In the genomic region with DNA sequence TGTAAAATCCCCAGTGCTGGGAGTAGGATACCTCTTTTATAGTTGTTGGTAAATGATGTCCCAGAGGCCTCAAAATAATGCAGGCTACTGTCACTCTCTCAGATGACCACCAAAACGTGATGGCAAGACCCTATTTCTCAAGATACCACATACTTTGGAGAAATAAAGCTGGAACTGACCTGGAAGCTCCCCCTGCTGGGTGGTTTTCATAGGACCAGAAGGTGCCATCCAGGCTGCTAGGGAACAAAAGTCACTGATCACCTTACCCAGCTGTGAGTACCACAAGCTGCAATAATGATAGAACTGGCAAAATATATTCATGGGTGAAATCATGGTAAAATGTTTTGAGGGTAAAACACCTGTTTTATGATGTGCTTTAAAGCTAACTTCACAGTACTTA, we compare ENCODE assay signal across 14 mouse cellular contexts. TPM values are rescaled to one million over a fixed set of nuclear protein-coding genes. Genes with fewer than 3 reads are reported as not detected.
DNase-seq lines count a peak whose midpoint lies in the region; ATAC-seq and TF ChIP-seq lines count a peak whose summit lies in the region.
"Had no signal": no experiment of that assay in that cellular context is flagged by ENCODE, and none has a peak within 500 bp of the region (broad histone marks: within the 10 kb centered on the region; RNA-seq: fewer than 3 reads in every experiment).

No protein-coding gene starts in this region.

- TF ChIP-seq POLR2A in heart, adult 2 months (IDR thresholded peaks at IDR 0.05; ENCODE audit: insufficient read depth, low read depth, low read length): no peak

- in situ Hi-C loops in Patski (cut with MboI; ENCODE audit: low pct_unique_long_range_greater_than_20kb): no loop called here

- peak; percentile 62 for TF ChIP-seq CTCF in heart, adult 2 months (IDR thresholded peaks at IDR 0.05)
- TF ChIP-seq CTCF in midbrain, postnatal 0 days (IDR thresholded peaks at IDR 0.05): peak; percentile 32; the same call in 1 of the 2 replicates
- peak; percentile 46 for TF ChIP-seq CTCF in Patski (IDR thresholded peaks at IDR 0.05)

- H3K79me2 ChIP-seq in heart, adult 2 months (replicated peaks; ENCODE audit: control insufficient read depth, insufficient read depth, low read length): no peaks in the 10 kb centered on the region

- POLR2A ChIA-PET in Patski (lab: Charles Lee): no interaction called here

- no peak overlapping the region for H3K4me3 ChIP-seq in heart, adult 2 months
- no peak overlapping the region for H3K4me3 ChIP-seq in heart, embryonic 10.5 days
- no peak overlapping the region for H3K4me3 ChIP-seq in midbrain, postnatal 0 days (ENCODE audit: low read depth, low read length)
- no peak overlapping the region for H3K4me3 ChIP-seq in midbrain, embryonic 14.5 days (replicated peaks; ENCODE audit: low read depth, low read length)
- H3K4me3 ChIP-seq in embryonic facial prominence, embryonic 10.5 days: no peak overlapping the region
- H3K4me3 ChIP-seq: embryonic facial prominence, embryonic 13.5 days; limb, embryonic 10.5 days; lung, embryonic 15.5 days; stomach, embryonic 15.5 days had no signal

- no peak overlapping the region for H3K4me2 ChIP-seq in midbrain, postnatal 0 days (ENCODE audit: low read depth, low read length, poor library complexity, severe bottlenecking)
- H3K4me2 ChIP-seq in midbrain, embryonic 14.5 days (ENCODE audit: low read length): no peak overlapping the region
- H3K4me2 ChIP-seq: embryonic facial prominence, embryonic 13.5 days; hindbrain, embryonic 14.5 days; lung, embryonic 15.5 days; stomach, embryonic 15.5 days had no signal

- no peaks in the 10 kb centered on the region for H3K27me3 ChIP-seq in heart, adult 2 months (ENCODE audit: control insufficient read depth, insufficient read depth, low read length)
- H3K27me3 ChIP-seq in heart, embryonic 10.5 days (ENCODE audit: insufficient read depth, poor library complexity, severe bottlenecking): no peaks in the 10 kb centered on the region
- no peaks in the 10 kb centered on the region for H3K27me3 ChIP-seq in midbrain, postnatal 0 days (ENCODE audit: insufficient read depth, low read length)
- no peaks in the 10 kb centered on the region for H3K27me3 ChIP-seq in midbrain, embryonic 14.5 days (ENCODE audit: control insufficient read depth, insufficient read depth, low read length)
- peaks cover 8% of the 10 kb centered on the region for H3K27me3 ChIP-seq in Patski
- no peaks in the 10 kb centered on the region for H3K27me3 ChIP-seq in splenic B cell, adult 2 months (ENCODE audit: control insufficient read depth, insufficient read depth, low read length, poor library complexity, severe bottlenecking)
- no peaks in the 10 kb centered on the region for H3K27me3 ChIP-seq in embryonic facial prominence, embryonic 10.5 days (replicated peaks; ENCODE audit: low read depth, poor library complexity, severe bottlenecking)
- H3K27me3 ChIP-seq: embryonic facial prominence, embryonic 13.5 days; lung, embryonic 15.5 days; stomach, embryonic 15.5 days had no signal

- H3K9me3 ChIP-seq in heart, embryonic 10.5 days: no peaks in the 10 kb centered on the region
- no peaks in the 10 kb centered on the region for H3K9me3 ChIP-seq in midbrain, postnatal 0 days (ENCODE audit: low read length)
- no peaks in the 10 kb centered on the region for H3K9me3 ChIP-seq in midbrain, embryonic 14.5 days (ENCODE audit: control insufficient read depth, low read length)
- no peaks in the 10 kb centered on the region for H3K9me3 ChIP-seq in embryonic facial prominence, embryonic 10.5 days
- H3K9me3 ChIP-seq: embryonic facial prominence, embryonic 13.5 days; limb, embryonic 10.5 days; lung, embryonic 15.5 days; stomach, embryonic 15.5 days had no signal

- CTCF ChIA-PET in Patski (lab: Charles Lee): no interaction called here

- intact Hi-C loops in heart, adult 2 months (cut with DNase I): loop anchor here (2.0 to 10.0 kb wide), 2 partner anchors 87 to 239 kb away; a partner anchor contains a TSS

- no peak for TF ChIP-seq EP300 in heart, adult 2 months (IDR thresholded peaks at IDR 0.05; ENCODE audit: insufficient read depth, low read depth, low read length)

- DNase-seq in heart, adult 2 months: no peak
- no peak for DNase-seq in heart, embryonic 10.5 days (ENCODE audit: low spot score)
- no peak for DNase-seq in midbrain, postnatal 0 days (ENCODE audit: low spot score)
- DNase-seq in midbrain, embryonic 14.5 days: no peak
- no peak for DNase-seq in Patski (ENCODE audit: low read depth, low spot score)
- DNase-seq in splenic B cell, adult 2 months (ENCODE audit: low read depth, low spot score): peak; percentile 5
- DNase-seq in embryonic facial prominence, embryonic 10.5 days (ENCODE audit: low spot score): no peak

- H3K27ac ChIP-seq in heart, adult 2 months: no peak overlapping the region
- no peak overlapping the region for H3K27ac ChIP-seq in heart, embryonic 10.5 days
- no peak overlapping the region for H3K27ac ChIP-seq in midbrain, postnatal 0 days (ENCODE audit: low read depth, low read length)
- H3K27ac ChIP-seq in midbrain, embryonic 14.5 days (replicated peaks; ENCODE audit: low read depth, low read length): no peak overlapping the region
- no peak overlapping the region for H3K27ac ChIP-seq in embryonic facial prominence, embryonic 10.5 days (replicated peaks)
- H3K27ac ChIP-seq: embryonic facial prominence, embryonic 13.5 days; hindbrain, embryonic 14.5 days; limb, embryonic 10.5 days; lung, embryonic 15.5 days; stomach, embryonic 15.5 days had no signal

- H3K36me3 ChIP-seq in heart, adult 2 months (ENCODE audit: control insufficient read depth, insufficient read depth, low read length): no peaks in the 10 kb centered on the region
- H3K36me3 ChIP-seq in heart, embryonic 10.5 days: no peaks in the 10 kb centered on the region
- no peaks in the 10 kb centered on the region for H3K36me3 ChIP-seq in midbrain, postnatal 0 days (ENCODE audit: insufficient read depth, low read length)
- no peaks in the 10 kb centered on the region for H3K36me3 ChIP-seq in midbrain, embryonic 14.5 days (ENCODE audit: control insufficient read depth, insufficient read depth, low read length)
- H3K36me3 ChIP-seq in splenic B cell, adult 2 months (ENCODE audit: control insufficient read depth, insufficient read depth, low read length, poor library complexity, severe bottlenecking): no peaks in the 10 kb centered on the region
- H3K36me3 ChIP-seq in embryonic facial prominence, embryonic 10.5 days (replicated peaks): no peaks in the 10 kb centered on the region
- H3K36me3 ChIP-seq: embryonic facial prominence, embryonic 13.5 days; limb, embryonic 10.5 days; lung, embryonic 15.5 days; stomach, embryonic 15.5 days had no signal

- ATAC-seq in midbrain, postnatal 0 days (ENCODE audit: low FRiP score): no peak
- no peak for ATAC-seq in midbrain, embryonic 14.5 days (ENCODE audit: low FRiP score, low TSS enrichment)
- no peak for ATAC-seq in Patski
- ATAC-seq: forebrain, embryonic 16.5 days had no signal

- WGBS in heart, adult 2 months: 3% methylated on average over 1 of the region's 1 CpGs
- 27% methylated on average over 1 of the region's 1 CpGs for WGBS in heart, embryonic 10.5 days
- WGBS in midbrain, postnatal 0 days: 28% methylated on average over 1 of the region's 1 CpGs
- 13% methylated on average over 1 of the region's 1 CpGs for whole genome bisulfite sequencing in midbrain, embryonic 14.5 days
- WGBS in embryonic facial prominence, embryonic 10.5 days: 23% methylated on average over 1 of the region's 1 CpGs

- no peak overlapping the region for H3K9ac ChIP-seq in heart, adult 2 months (ENCODE audit: low read depth, low read length)
- H3K9ac ChIP-seq in midbrain, postnatal 0 days (replicated peaks; ENCODE audit: low read length, poor library complexity, severe bottlenecking): no peak overlapping the region
- H3K9ac ChIP-seq in midbrain, embryonic 14.5 days (replicated peaks; ENCODE audit: low read length): no peak overlapping the region
- H3K9ac ChIP-seq: embryonic facial prominence, embryonic 13.5 days; hindbrain, embryonic 14.5 days; lung, embryonic 15.5 days; stomach, embryonic 15.5 days had no signal

- H3K4me1 ChIP-seq in heart, adult 2 months (ENCODE audit: control insufficient read depth, insufficient read depth, low read length): no peaks in the 10 kb centered on the region
- H3K4me1 ChIP-seq in heart, embryonic 10.5 days: no peaks in the 10 kb centered on the region
- H3K4me1 ChIP-seq in midbrain, postnatal 0 days (ENCODE audit: insufficient read depth, low read length): no peaks in the 10 kb centered on the region
- no peaks in the 10 kb centered on the region for H3K4me1 ChIP-seq in midbrain, embryonic 14.5 days (ENCODE audit: control insufficient read depth, insufficient read depth, low read length)
- no peaks in the 10 kb centered on the region for H3K4me1 ChIP-seq in embryonic facial prominence, embryonic 10.5 days
- H3K4me1 ChIP-seq: embryonic facial prominence, embryonic 13.5 days; limb, embryonic 10.5 days; lung, embryonic 15.5 days; stomach, embryonic 15.5 days had no signal

RNA-seq across cellular contexts. Expression of a gene that starts 7.1 kb away (rescaled TPM):
- total RNA-seq in heart, adult 2 months (2021): not detected
- polyA plus RNA-seq in heart, adult 2 months (2012; rRNA removed): 0.20 TPM in 2 replicates
- polyA plus RNA-seq in heart, embryonic 10.5 days (2016; fragmentation: Nextera tagmentation; extraction: Ambion mirVana): not detected in 2 replicates
- total RNA-seq in midbrain, postnatal 0 days (2014; rRNA removed): not detected in 2 replicates
- polyA plus RNA-seq in midbrain, postnatal 0 days (2015; fragmentation: Nextera tagmentation; extraction: Ambion mirVana): not detected in 2 replicates
- not detected in 2 replicates for polyA plus RNA-seq in midbrain, embryonic 14.5 days (2014; fragmentation: Nextera tagmentation; extraction: Ambion mirVana)
- polyA plus RNA-seq in Patski (2021): not detected
- polyA plus RNA-seq in embryonic facial prominence, embryonic 10.5 days (2016; fragmentation: Nextera tagmentation; extraction: Ambion mirVana): not detected in 2 replicates
- total RNA-seq: layer of hippocampus, adult 18-20 months had no signal
- polyA plus RNA-seq: embryonic facial prominence, embryonic 13.5 days; forebrain, embryonic 16.5 days; hindbrain, embryonic 14.5 days; limb, embryonic 10.5 days; lung, embryonic 15.5 days; stomach, embryonic 15.5 days had no signal

RNA-seq across cellular contexts. Expression of a gene that starts 7.2 kb away (rescaled TPM):
- under 1 TPM; 0.57 to 0.86 TPM for total RNA-seq in heart, adult 2 months (2021)
- polyA plus RNA-seq in heart, adult 2 months (2012; rRNA removed): 6.2 and 12.7 TPM in 2 replicates
- not detected in 2 replicates for polyA plus RNA-seq in heart, embryonic 10.5 days (2016; fragmentation: Nextera tagmentation; extraction: Ambion mirVana)
- total RNA-seq in midbrain, postnatal 0 days (2014; rRNA removed): not detected in 2 replicates
- 0.09 and 0.10 TPM in 2 replicates for polyA plus RNA-seq in midbrain, postnatal 0 days (2015; fragmentation: Nextera tagmentation; extraction: Ambion mirVana)
- not detected in 2 replicates for polyA plus RNA-seq in midbrain, embryonic 14.5 days (2014; fragmentation: Nextera tagmentation; extraction: Ambion mirVana)
- polyA plus RNA-seq in Patski (2021): not detected
- not detected in 2 replicates for polyA plus RNA-seq in embryonic facial prominence, embryonic 10.5 days (2016; fragmentation: Nextera tagmentation; extraction: Ambion mirVana)
- polyA plus RNA-seq: forebrain, embryonic 16.5 days; limb, embryonic 10.5 days had no signal

RNA-seq across cellular contexts. Expression of a gene that starts 18.9 kb away (rescaled TPM):
- total RNA-seq in heart, adult 2 months (2021): not detected
- polyA plus RNA-seq in heart, adult 2 months (2012; rRNA removed): not detected in 2 replicates
- not detected in 2 replicates for polyA plus RNA-seq in heart, embryonic 10.5 days (2016; fragmentation: Nextera tagmentation; extraction: Ambion mirVana)
- not detected in 2 replicates for total RNA-seq in midbrain, postnatal 0 days (2014; rRNA removed)
- 0.06 TPM in 1 of 2 replicates, not detected in the other for polyA plus RNA-seq in midbrain, postnatal 0 days (2015; fragmentation: Nextera tagmentation; extraction: Ambion mirVana)
- polyA plus RNA-seq in midbrain, embryonic 14.5 days (2014; fragmentation: Nextera tagmentation; extraction: Ambion mirVana): not detected in 2 replicates
- not detected for polyA plus RNA-seq in Patski (2021)
- polyA plus RNA-seq in embryonic facial prominence, embryonic 10.5 days (2016; fragmentation: Nextera tagmentation; extraction: Ambion mirVana): not detected in 2 replicates
- polyA plus RNA-seq: embryonic facial prominence, embryonic 13.5 days; forebrain, embryonic 16.5 days; hindbrain, embryonic 14.5 days; limb, embryonic 10.5 days; lung, embryonic 15.5 days; stomach, embryonic 15.5 days had no signal

RNA-seq across cellular contexts. Expression of a gene that starts 24.8 kb away (rescaled TPM):
- total RNA-seq in heart, adult 2 months (2021): not detected
- not detected in 2 replicates for polyA plus RNA-seq in heart, adult 2 months (2012; rRNA removed)
- polyA plus RNA-seq in heart, embryonic 10.5 days (2016; fragmentation: Nextera tagmentation; extraction: Ambion mirVana): not detected in 2 replicates
- not detected in 2 replicates for total RNA-seq in midbrain, postnatal 0 days (2014; rRNA removed)
- not detected in 2 replicates for polyA plus RNA-seq in midbrain, postnatal 0 days (2015; fragmentation: Nextera tagmentation; extraction: Ambion mirVana)
- polyA plus RNA-seq in midbrain, embryonic 14.5 days (2014; fragmentation: Nextera tagmentation; extraction: Ambion mirVana): not detected in 2 replicates
- not detected for polyA plus RNA-seq in Patski (2021)
- not detected in 2 replicates for polyA plus RNA-seq in embryonic facial prominence, embryonic 10.5 days (2016; fragmentation: Nextera tagmentation; extraction: Ambion mirVana)
- total RNA-seq: layer of hippocampus, adult 18-20 months had no signal
- polyA plus RNA-seq: embryonic facial prominence, embryonic 13.5 days; forebrain, embryonic 16.5 days; hindbrain, embryonic 14.5 days; limb, embryonic 10.5 days; lung, embryonic 15.5 days; stomach, embryonic 15.5 days had no signal

RNA-seq across cellular contexts. Expression of a gene that starts 33.2 kb away (rescaled TPM):
- not detected for total RNA-seq in heart, adult 2 months (2021)
- 0.33 TPM in 1 of 2 replicates, not detected in the other for polyA plus RNA-seq in heart, adult 2 months (2012; rRNA removed)
- not detected in 2 replicates for polyA plus RNA-seq in heart, embryonic 10.5 days (2016; fragmentation: Nextera tagmentation; extraction: Ambion mirVana)
- total RNA-seq in midbrain, postnatal 0 days (2014; rRNA removed): not detected in 2 replicates
- not detected in 2 replicates for polyA plus RNA-seq in midbrain, postnatal 0 days (2015; fragmentation: Nextera tagmentation; extraction: Ambion mirVana)
- polyA plus RNA-seq in midbrain, embryonic 14.5 days (2014; fragmentation: Nextera tagmentation; extraction: Ambion mirVana): not detected in 2 replicates
- not detected for polyA plus RNA-seq in Patski (2021)
- not detected in 2 replicates for polyA plus RNA-seq in embryonic facial prominence, embryonic 10.5 days (2016; fragmentation: Nextera tagmentation; extraction: Ambion mirVana)
- total RNA-seq: layer of hippocampus, adult 18-20 months had no signal
- polyA plus RNA-seq: embryonic facial prominence, embryonic 13.5 days; forebrain, embryonic 16.5 days; hindbrain, embryonic 14.5 days; limb, embryonic 10.5 days; lung, embryonic 15.5 days; stomach, embryonic 15.5 days had no signal
